Mouse (Mus musculus): Measurements from ENCODE around the gene Lrrc29.

DNA sequence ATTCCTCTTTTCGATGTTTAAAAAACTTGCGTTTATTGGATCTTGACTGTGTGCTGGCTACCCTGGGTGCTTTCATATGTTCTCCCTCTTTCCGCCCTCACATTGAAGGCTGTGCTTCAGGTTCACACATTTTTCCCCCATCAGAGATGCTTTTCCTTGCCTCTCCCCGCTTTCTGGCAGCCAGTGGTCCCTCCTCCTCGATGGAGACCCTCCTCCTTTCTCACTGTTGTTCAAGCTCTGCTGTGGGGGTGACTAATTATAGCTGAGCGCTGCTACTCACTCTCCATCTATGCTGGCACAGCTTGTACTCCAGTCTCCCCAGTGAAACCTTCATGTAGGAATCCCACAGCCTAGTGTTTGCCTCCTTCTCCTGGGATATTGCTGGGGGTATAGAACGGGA is 24.1 kb upstream of the Lrrc29 start:
- TF ChIP-seq CTCF (conservative IDR thresholded peaks at IDR 0.05; ENCODE audit: insufficient read depth, insufficient read length, low read depth, low read length), result no peak
- TF ChIP-seq POLR2A (IDR thresholded peaks at IDR 0.05; ENCODE audit: low read depth, low read length), result no peak
